Mouse (Mus musculus) lung, postnatal 0 days (tissue): ENCODE data around the gene Serhl.

ENCODE experiments used
- CTCF ChIP-seq: IDR thresholded peaks from 2 replicates; pipeline ENCODE4 v1.5.1; 2016; ENCODE audit warnings: antibody characterized with exemption, mild to moderate bottlenecking
- EP300 ChIP-seq: IDR thresholded peaks from 2 replicates; pipeline ENCODE4 v1.6.1; 2016; ENCODE audit warnings: antibody characterized with exemption, mild to moderate bottlenecking, control low read depth

GRCm38 (mm10) chr15:83075607-83076525, 13.4 kb upstream of the Serhl start:
- no peak for TF ChIP-seq CTCF
- no peak for TF ChIP-seq EP300
